Mouse (Mus musculus) lung, adult 18-20 months (tissue): Measurements from ENCODE around the gene Osbpl8.
A peak's percentile ranks its signal among the peaks of the same experiment; 100 is the strongest.
"Not testable (repeated sequence)": the region's sequence is repeated elsewhere in the genome, so short reads cannot be mapped to it uniquely, and the experiment has no call there.

Source experiments
- DNase-seq, 2 experiments: peaks; one replicate each; pipeline ENCODE4 v3.0.0; 2022; ENCODE audit warnings: mixed read lengths in 2 of 2

Gene Osbpl8

DNA sequence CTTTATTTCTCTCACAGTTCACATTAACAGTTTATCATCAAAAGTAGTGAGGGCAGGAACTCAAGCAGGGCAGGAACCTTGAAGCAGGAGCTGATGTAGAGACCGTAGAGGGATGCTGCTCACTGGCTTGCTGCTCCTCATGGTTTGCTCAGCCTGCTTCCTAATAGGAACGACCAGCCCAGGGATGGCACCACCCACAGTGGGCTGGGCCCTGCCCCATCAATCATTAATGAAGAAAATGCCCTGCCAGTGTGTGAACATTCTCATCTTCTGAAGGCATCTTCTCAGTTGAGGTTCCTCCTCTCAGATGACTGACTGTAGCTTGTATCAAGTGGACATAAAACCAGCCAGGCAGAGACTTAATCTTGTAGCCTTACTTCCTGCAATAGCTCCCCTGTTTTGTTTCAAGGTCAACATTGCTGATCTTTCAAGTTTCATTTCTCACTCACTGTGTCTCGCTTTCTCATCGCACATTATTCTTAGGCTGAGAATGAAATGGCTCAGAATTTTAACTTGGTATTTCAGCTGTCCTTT, 24.5 kb downstream of the Osbpl8 start:
- no peak for DNase-seq

DNA sequence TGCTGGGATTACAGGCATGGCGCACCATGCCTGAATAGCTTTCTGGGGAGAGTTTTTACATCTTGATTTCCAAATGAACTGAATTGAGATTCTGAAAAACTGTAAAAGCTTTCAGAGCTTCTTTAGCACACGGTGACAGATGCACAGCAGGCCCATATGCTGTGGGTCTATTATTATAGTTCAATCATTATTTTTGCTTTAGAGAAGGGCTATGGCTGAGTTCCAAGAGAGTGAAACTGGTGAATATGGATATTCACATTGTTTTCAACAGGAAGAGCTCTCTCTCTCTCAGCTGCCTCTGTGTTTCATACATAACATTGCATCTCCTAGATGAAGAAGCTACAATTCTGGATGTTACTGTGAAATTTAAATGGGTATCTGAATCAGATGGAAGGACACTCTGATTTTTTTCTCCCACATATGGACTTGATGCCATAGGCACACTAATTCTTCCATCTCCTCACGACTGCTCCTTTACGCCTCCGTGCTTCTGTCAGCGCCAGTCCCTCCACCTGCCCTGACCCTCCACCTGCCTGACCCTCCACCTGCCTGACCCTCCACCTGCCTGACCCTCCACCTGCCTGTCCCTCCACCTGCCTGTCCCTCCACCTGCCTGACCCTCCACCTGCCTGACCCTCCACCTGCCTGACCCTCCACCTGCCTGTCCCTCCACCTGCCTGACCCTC, 25.7 kb downstream of the Osbpl8 start:
- DNase-seq = no peak

DNA sequence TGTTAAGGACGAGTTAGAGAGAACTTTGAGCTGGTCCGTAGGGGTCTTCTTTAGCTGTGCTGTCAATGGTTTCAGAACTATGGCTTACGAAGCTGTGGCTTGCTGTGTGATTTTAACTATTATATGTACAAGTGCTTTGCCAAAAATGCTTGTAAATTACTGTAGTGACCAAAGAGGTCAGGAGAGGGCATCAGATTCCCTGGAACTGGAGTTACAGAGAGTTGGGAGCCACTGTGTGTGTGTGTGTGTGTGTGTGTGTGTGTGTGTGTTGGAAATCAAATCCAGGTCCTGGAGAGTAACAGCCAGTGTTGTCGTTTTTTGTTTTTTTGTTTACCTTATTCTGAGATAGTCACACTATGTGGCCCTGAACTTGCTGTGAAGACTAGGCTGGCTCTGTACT, 29.0 kb downstream of the Osbpl8 start:
- DNase-seq = no peak

DNA sequence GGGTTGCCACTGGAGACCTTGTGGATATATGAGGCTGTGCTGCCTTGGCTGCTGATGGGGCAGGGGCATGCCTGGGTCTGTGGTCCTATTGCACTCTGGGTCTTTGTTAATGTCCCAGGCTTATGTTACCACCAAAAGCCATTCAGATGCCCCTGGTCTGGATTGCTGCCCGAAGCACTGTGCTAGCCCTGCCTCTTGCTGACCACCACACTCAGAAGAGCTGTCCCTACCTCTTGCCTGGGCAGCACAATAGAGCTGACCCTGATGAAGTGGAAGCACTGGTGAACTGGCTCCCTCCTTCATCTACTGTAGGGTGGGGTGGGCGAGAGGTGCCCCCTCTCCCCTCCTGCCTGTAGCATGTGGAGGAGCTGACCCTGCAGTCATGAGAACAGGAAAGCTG, 31.6 kb downstream of the Osbpl8 start:
- DNase-seq = no peak

DNA sequence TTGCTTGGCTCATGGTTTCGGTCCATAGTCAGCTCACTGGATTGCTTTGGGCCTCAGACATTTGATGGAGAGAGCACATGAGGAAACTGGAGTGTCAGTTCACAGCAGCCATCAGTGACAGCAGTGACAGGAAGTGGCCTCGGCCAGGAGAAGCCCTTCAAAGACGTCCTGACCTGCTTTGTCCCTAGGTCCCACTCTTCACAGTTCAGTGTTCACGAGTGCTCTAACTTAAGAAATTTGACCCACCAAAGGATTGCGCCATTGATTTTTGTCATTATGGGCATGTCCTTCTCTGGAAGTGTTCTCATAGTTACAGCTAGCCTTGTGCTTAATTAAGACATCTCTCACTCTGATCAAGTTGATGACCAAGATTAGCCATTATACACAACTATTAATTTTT, 34.2 kb downstream of the Osbpl8 start:
- DNase-seq = not testable (repeated sequence)

DNA sequence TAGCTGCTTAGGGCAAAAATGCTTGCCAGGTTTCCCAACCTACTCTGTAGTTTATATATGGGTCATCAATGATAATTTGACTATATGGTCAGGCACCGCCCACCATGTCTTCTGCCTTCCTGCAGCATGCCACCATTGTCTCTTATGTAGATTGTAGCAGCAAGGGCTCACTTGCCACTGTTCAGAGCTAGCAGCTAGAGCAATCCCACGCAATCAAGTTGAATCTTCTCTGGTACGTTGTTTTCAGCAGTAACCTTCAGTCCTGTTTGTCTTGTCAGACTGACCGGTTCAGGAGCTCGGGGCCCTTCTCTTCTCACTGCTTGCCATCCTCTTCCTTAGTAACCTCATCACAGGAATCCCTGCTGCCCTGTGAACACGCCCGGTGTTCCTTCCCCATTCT, 36.6 kb downstream of the Osbpl8 start:
- DNase-seq = no peak

DNA sequence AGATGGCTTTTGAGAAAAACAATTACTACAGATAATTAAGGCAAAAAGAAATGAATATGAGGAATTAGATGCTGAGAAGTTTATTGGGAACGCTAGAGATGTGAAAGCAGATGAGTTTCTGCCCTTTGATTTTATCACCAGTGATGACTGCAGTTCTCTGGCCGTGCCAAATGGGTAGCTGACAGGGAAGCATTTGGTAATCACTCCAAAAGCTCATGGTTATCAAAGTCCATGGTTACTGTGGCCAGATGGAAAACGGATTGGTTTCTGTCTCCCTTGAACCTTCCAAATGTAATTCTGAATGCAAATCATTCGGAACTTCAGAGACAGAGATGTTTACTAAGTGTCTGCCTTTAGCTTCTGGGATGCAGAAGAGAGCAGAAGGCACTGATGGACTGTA, 37.1 kb downstream of the Osbpl8 start:
- DNase-seq = no peak

DNA sequence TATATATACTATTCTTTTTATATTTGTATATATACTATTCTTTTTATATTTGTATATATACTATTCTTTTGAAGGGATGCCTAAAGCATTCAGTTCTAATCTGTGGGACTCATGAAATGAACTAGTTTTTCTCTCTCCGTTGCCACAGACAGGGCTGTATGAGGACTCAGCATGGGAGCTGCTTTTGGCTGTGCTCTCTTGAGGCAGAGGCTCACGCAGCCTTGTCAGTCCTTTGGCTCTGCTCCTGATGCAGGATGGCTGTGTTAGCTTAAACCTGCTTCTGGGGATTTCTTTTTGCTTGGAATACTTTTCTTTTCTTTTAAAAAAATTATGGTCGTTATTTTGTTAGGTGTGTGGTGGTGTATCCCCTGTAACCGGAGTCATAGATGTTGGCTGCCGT, 39.5 kb downstream of the Osbpl8 start:
- DNase-seq = no peak

DNA sequence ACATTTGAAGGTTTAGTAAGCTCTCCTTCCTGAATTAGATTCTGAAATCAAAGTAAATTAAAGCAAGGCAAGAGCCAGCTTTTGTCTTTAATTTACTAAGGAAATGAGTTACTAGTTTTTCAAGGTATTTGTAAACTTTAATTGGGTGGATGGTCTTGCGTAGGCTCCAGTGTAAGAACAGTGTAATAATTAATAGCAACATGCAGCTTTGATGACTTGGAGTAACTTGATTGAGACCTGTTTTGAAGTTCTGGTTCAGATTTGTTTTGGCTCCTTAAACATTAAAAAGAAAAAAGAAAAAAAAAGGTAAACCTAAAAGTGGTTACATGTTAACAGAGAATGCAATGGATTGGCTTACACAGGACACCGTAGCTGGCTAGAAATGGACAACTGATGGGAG, 40.9 kb downstream of the Osbpl8 start:
- no peak for DNase-seq

DNA sequence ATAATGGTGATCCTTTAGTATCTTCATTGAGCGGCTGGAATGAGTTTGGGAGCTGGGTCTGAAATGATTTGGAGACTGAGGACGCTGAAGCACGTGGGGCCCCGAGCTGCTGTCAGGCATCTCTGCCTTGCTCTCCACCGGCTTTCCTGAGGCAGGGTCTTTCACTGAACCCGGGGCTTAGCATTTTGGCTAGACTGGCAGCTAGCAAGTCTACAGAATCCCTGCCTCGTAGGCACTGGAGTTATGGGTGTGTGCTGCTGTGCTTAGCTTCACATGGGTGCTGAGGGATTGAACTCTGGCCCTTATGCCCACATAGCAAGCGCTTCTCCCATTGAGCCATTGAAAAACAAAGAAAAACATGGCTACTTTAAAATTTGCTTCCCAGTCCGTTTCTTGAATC, 42.8 kb downstream of the Osbpl8 start:
- no peak for DNase-seq

DNA sequence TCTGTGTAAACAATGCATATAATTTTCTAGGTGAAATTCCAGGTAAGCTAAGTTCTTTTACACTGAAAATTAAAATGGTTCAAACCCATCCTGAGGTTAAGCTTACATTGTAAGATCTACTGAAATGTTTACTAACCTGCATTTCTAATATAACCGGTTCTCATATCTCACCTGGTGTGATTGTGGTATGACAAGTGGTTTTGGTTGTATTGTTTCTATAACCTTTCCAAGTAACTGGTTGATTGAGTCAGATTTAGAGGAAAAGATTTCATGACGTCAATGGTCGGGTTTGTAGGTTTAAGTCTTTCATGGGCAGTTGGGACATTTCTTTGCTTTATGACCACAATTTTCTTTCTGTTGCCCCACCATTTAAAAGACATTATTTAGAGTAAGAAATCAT, 49.5 kb downstream of the Osbpl8 start:
- no peak for DNase-seq

DNA sequence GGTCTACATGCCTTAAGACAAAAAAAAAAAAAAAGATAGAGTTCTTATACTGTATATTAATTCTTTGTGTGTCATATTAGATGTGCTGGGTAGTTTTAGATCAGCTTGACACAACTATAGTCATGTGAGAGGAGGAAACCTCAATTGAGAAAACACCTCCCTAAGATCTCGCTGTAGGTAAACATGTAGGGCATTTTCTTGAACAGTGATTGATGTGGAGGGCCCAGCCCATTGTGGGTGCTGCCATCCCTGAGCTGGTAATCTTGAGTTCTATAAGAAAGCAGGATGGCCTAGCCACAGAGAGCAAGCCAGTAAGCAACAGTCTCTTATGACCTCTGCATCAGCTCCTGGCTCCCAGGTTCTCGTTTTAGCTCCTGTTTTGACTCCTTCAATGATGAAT, 50.1 kb downstream of the Osbpl8 start:
- no peak for DNase-seq

DNA sequence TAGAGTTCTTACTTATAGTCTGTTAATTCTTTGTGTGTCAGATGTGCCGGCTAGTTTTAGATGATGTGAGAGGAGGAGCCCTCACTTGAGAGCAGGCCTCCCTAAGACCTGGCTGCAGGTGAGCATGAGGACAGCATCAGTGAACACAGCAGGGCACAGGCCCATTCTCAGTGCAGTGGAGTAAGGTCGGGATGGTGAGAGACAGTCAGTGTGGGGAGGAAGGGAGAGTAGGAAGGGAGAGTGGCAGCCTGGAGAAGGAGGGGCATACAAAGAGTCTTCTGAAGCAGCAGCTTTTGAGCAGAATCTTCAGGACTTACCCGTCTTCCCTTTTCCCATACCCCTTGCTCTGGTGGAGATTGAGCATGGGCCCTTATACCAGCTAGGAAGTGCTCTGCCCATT, 51.0 kb downstream of the Osbpl8 start:
- DNase-seq = no peak

DNA sequence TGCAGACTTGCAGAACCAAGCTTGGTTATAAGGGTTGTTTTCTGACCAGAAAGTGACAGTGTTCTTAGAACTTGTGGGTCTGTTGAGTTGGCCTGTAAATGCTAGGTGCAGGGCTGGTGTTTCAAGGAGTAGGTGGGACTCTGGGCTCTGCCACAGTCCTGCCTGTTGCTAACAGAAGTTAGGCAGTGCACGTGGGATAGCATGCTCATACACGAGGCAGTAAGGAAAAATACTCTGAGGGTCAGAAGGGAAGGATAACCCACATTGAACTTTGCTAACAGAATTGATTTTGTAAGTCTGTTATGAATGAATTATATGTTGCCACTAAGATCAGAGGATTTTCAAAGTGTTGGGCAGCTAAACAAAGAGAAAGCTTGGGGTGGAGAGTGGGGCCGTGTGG, 51.6 kb downstream of the Osbpl8 start:
- DNase-seq = no peak

DNA sequence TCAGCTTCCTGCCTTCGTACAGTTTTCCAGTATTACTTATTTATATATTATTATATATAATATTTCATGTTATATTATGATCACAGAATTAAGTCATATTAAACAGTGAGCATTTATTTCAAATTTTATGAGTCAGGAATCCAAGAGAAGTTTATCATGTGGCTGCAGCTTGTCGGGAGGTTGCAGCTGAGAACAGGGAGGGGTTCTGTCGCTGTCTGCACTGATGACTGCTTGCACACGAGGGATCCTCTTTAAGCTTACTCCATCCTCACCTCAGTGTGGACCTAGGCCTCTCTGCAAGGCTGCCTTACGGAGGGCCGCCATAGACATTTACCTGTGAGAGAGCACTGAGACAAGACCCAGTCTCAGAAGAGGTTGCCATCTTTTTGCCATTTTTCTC, 58.0 kb downstream of the Osbpl8 start:
- no peak for DNase-seq

DNA sequence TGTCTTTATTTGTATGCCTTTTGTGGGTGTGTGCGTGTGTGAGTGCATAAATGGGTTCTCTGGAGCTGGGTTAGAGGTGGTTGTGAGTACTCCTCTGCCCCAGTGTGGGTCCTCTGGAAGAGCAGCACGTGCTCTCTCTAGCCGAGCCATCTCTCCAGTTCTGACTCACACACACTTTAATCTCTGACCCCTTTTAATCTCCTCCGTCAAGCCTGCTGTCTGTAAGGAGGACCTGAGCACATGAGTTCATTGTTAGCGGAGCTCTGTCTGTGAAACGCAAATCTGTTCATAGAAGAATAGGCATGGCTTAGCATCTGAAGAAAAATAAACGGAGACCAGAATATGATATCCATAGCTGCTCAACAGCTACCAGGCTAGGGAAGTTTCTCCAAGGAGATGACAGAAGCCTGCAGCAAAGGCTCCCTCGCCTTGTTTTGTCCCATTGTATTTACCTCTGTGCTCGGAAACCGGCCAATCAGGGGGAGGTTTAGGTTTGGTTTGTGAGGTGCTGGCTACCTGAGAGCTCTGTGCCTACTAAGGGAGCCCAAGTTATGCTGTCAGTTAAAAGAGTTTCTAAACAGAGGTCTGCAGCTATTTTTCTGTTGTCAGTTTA, 58.8 kb downstream of the Osbpl8 start:
- no peak for DNase-seq

DNA sequence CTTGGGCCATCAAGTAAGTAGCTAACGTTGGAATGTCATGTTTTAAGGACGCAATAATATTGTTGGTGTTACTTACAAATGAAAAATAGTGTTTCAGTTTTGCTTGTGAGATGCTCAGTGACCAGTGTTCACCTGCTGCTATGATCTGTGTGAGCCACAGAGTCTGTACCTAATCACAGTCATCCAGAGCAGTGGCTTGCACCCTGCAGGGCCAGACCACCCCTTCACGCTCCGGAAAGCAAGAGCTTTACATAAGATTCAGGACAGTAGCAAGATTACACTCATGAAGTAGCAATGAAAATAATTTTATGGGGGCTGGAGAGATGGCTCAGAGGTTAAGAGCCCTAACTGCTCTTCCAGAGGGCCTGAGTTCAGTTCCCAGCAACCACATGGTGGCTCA, 60.1 kb downstream of the Osbpl8 start:
- no peak for DNase-seq

DNA sequence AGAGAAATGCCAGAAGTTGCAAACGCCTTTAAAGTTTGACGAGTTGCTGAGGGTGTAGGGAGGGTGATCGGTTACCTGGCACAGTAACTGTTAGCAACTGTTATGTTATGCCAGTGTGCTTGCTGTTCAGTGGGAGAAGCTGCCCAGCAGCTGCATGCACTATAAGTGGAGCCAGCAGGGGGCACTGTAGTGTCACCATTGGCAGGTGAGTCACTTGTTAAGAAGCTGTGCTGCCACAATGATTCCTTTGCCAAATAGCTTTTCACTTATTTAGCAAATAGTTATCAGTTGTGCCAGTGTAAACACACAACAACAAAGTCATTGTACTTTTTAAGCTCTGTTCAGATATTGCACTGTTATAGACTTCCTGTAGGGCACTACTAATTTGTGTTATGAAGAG, 62.0 kb downstream of the Osbpl8 start:
- peak; percentile 86 to 90 for DNase-seq

DNA sequence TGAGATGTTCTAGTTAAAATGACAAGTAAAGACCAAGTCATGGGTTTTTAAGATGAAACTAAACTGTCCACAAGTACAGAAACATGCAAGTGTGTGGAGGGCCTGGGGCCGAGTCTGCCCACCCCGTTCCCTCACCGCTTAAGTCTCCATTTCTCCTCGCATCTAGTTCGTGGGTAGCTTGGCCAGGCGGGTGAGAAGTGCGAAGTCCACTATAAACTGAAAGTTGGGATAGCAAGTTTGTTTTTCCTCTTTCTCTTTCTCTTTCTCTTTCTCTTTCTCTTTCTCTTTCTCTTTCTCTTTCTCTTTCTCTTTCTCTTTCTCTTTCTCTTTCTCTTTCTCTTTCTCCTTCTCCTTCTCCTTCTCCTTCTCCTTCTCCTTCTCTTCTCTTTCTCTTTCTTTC, 67.7 kb downstream of the Osbpl8 start:
- not testable (repeated sequence) for DNase-seq

DNA sequence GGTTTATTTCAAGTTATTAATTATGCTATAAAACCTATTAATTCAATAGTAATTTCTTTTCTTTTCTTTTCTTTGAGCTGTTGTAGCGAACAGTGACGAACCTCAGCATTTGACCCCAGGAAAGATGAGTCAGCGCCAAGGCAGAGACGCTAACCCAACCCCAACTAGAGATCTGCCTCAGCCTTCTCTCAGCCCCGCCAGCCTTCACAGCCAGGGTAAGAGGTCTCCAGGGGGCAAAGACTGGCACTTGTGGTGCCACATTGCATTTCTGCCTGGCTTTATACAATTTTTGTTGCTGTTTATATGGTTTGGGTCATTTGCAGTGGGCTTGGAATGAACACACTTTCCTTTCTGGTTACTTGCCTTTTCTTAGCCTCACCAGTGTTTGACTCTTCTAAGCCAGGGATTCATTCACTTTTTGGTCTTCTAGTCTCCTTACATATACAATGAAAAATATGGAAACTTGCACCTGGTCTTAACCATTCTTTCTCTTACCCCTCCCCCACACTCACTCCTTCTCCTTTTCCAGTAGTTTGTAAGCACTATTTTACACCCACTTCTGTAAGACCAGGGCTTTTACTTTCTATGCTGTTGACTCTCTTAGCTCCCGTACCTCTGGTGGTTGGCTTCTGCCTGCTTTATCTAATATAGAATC, 69.1 kb downstream of the Osbpl8 start:
- no peak for DNase-seq

DNA sequence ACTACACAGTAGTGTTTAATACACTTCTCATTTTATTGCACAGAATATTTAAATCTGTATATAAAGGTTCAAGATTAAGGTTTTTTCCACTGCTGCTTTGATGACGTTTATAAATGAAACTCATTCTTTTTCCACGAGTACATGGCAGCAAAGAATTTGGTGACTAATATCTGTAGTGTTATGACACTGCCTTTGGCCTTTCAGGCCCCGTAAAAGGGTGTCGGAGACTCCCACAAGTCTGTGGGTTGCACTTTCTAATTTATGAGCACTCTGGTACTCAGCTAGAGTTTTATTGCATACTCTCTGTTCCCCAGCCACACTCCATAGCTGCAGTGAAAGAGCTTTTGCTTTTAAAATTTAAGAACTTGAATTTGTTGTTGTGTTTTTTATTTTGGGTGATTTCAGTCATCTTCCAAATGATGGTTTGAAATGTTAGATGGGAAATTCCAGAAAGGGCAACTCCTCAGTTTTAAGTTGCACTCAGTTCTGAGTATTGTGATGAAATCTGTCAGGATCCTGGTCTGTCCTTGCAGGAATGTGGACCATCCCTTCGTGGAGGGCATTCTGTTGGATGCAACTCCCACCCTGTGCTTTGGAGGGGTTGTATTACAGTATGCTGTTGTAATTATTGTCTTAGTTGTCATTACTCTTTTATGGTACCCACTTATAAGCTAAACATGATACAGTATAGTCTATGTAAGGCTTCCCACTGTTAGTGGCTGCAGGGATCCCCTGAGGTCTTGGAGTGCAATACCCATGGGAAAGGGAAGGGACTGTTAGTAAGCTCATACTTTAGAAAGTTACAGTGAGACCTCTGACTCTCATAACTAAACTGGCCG, 70.1 kb downstream of the Osbpl8 start:
- DNase-seq = no peak

DNA sequence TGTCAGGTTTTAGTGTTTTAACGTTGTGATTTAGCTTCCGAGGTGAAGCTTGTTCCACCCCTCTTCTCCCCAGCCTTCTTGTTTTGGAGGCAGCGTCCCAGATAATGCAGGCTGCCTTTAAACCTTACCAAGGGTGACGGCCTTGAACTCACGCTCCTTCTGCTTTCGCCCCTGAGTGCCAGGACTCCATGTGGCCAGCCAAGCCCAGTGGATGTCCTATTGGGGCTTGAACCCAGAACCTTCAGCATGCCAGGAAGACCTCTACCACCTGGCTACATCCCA, 70.7 kb downstream of the Osbpl8 start:
- DNase-seq = no peak

DNA sequence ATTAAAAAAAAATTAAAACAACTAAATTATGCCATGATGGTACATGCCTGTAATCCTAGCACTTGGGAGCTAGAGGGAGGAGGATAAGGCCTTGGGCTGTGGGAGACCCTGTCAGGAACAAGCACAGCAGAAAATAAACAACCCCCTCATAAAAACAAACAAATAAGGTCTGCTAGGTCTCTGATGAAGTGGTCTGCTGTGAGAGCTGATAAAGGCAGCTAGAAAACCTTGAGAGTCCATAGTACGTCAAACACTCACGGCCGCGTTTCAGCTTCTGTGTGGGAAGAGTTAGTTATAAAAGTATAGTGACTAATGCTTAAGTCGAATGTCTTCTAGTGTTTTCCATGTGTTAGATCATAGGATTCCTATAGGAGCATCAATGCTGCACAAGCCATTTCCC, 72.9 kb downstream of the Osbpl8 start:
- no peak for DNase-seq

DNA sequence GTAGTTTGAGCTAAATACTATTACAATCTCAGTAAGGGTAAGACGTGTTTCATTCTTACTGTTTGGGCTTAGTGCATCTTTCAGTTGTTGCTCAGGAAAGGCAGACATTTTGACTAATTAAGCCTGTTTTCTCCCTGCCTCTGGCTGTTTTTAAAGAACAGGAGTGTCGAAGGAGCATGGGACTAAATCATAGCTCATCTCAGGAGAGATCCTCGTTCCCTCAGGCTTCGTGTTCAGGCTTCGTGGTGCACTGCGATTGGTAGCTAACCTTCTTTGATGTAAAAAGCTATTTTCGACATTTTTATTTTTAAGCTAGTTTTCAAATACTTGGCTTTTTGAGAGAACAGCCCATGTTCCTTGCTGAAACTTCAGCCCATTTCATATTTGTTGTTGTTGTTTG, 78.1 kb downstream of the Osbpl8 start:
- no peak for DNase-seq
